Mouse (Mus musculus) retina, postnatal 1 day (tissue): ENCODE results near the gene Ihh.

Experiments
- DNase-seq: peaks from one replicate; pipeline ENCODE4 v3.0.0-alpha.2; 2012

The Ihh gene

DNA sequence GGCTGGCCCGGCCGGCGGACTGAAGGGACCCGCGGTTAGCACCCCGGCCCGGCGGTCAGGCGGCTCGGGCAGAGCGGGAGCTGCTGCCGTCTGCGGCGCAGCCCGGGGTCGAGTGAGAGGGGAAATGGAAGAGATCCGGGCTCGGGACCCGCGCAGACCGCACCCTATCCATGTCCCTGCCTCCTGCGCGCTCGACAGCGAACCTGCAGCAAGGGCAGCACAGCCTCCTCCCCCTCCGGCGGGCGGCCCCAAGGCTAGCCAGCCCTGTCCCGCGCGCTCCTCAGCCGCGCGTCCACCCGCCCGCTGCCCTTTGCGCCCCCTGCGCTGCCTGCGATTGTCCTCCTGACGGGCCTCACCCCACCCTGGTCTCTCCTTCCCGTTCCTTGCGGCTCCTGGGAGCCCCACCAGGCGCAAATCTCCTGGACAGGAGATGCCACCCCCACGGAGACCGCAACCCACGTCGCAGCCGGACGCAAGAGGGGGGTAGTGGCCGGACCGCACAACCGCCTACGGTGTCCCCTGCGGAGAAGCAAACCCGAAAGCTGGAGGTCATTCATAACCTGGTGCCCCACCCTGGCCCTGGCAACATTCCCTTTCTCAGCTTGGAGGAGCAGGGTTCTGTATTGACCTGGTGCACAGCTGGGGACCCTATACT lies at the start of gene Ihh:
TSS of gene Ihh (minus strand) at position 117 of the 655 bp plus-strand sequence.
- no peak for DNase-seq

DNA sequence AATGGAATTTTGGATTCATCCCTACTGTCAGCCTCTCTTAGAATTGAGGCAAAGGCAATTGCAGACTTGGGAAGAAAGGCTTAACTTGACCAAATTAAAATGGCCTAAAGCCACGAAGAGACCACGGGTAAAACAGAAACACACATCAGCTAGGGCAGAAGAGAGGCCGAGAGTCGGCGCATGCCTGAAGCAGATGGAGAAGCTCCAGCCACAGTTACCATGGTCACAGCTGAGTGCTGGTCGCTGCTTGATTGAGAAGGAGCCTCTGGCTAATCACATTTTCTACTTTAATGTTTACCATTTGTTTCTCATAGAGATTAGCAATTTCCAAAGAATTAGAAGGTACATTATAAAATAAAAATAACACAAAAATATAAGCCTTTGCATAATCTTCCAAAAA lies 49.7 kb upstream of the Ihh start:
- DNase-seq = no peak

DNA sequence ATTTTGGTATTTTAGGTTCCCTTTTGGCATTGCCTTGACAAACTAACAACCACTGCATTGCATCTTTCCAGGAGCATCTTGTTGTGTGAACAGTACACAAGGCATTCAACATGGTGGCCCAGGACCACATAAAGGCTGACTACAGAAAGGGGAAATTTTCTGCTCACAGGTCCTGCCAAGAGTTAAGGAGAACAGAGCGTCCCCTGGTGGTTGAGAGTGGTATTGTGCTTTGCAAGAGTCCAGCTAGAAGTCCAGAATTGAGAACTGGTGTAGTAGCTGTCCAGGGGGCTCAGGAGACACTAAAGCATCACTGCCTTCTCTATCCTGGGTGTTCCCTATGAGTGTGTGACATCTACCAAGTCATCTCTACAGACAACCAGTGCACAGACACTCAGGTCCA lies 49.0 kb upstream of the Ihh start:
- DNase-seq = peak; percentile 52

DNA sequence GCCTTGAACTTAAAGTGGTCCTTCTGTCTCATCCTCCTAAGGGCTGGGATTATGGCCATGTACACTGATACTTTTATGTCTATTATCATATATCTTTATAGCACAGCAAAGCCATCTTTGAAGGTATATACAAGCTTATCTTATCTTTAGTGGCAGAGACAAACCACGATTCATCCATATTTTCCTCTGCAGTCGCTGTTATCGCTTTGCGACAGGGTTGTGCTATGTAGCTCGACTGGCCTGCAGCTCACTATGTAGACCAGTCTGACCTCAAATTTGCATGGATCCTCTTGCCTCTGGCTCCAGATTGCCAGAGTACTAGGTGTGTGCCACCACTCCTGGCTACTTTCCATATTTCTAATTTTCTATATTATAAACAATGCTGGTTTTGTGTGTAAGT lies 47.7 kb upstream of the Ihh start:
- no peak for DNase-seq

DNA sequence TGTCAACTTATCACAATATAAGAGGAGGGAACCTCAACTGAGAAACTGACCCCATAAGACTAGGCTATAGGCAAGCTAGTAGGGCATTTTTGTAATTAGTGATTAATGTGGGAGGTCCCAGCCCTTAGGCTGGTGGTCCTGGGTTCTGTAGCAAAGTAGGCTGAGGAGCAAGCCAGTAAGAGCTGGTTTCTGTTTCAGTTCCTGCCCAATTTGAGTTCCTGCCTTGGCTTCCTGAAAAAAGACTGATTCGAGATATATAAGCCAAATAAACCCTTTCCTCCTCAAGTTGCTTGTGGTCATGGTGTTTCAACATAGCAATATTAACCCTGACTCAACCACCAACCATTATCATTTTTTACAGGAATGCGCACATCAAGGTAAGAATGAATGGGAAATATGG lies 45.8 kb upstream of the Ihh start:
- DNase-seq = no peak

DNA sequence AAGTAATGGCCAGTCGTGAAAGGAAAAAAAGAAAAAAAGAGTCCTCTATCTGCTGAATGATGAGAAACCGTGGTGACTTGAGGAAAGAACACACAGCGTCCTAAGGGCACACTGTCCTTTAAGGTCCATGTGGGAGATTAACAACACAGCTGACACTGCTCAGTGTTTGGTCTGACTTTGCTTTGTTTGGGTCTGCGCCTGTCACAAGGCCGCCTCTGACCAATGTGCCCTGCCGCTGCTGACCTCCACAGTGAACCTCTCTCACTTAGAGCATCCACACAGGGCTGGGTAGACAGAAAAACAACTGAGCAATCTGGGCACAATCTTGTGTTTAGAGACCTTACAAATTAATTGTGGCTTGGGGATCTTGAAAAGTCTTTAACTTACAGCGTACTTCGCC lies 25.5 kb upstream of the Ihh start:
- DNase-seq = no peak

DNA sequence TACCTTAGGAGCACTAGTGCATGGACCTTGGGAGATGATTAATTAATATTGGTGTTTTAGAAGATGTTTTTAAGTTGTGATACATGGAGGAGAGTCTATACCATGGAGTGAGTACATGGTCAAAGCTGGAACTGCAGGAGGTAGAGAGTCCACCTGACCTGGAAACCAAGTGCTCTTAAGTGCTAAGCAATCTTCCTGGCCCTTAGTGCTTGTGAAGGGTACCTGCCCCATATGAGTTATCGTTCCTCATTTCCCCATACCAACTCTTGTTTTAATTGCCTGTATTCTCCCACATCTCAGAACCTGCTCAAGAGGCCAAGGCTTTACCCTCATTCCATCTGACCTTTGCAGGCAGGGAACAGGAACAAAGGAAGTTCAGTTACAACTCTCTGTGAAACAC lies 24.5 kb upstream of the Ihh start:
- no peak for DNase-seq

DNA sequence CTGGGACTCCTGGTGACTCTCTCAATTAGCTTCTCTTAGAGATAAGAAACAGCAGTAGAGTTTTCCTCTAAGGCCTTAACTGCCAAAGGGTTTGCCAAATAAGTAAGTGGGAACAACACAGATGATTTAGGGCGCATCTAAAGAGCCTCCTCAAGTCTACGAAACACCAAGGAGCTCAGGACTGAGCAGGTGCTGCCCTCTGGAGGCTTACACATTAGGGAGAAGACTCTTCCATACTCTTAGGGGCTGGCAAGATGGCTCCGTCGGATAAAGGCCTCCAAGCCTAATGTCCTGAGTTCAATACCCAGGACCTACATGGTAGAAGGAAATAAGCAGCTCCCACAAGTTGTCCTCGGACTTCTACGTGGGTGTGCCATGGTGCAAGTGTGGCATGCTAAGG lies 22.1 kb upstream of the Ihh start:
- no peak for DNase-seq

DNA sequence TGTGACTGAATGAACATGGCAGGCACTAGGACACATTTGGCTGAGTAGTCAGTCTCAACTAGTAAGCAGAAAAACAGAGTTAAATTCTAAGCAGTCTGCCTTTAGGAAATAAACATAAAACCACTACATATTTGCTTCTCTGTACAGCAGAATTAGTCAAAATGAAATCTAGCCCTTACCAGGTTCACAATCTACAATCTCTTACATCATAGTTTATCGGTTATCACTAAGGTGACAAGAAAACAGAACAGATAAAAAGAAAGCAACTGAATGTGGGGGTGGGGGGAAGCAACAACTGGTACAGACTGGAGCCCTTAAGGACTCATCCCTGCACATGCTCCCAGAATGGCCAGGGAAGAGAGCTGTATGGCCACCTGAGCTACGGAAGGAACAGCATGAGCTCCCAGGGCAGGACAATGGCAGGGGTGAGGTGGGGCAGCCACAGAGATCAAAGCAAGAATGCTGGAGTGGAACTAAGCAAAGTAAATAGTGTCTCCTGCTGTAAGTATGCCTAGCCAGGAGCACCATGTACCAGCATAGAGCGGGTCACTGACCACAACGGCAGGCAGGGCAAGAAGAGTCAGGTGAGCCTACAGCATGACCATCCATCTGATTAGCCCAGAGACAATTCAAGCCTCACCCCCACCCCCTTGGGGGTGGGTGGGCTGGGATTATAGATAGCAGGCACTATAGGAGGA lies 20.0 kb upstream of the Ihh start:
- DNase-seq = no peak

DNA sequence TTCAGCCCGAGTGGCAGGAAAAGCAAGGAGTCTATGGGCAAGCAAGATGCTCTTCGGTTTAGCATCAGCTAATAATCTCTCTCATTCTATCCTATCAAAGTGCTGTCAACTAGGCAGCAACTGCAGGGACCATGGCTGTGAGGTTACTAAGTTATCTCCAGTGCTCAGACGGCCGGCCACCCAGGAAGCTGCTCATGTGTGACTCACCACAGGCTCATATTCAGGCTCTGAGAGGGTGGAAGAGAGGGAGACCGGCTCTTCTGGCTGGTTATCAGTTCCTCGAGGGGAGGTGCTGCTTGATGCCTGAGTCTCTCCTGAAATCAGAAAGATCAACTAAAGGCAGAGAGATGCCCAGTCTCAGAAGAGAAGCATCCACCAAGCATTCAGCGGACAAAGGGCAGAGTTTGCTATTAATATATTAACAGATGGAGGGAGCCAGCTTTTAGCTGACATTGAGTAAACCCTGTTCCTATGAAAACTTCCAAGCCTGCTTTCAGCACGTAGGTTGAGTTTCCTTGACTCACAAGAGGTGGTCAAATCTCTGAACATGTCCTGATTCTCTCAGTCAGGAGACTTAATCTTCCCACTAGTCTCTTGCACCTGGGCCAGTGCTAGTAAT lies 16.6 kb upstream of the Ihh start:
- no peak for DNase-seq

DNA sequence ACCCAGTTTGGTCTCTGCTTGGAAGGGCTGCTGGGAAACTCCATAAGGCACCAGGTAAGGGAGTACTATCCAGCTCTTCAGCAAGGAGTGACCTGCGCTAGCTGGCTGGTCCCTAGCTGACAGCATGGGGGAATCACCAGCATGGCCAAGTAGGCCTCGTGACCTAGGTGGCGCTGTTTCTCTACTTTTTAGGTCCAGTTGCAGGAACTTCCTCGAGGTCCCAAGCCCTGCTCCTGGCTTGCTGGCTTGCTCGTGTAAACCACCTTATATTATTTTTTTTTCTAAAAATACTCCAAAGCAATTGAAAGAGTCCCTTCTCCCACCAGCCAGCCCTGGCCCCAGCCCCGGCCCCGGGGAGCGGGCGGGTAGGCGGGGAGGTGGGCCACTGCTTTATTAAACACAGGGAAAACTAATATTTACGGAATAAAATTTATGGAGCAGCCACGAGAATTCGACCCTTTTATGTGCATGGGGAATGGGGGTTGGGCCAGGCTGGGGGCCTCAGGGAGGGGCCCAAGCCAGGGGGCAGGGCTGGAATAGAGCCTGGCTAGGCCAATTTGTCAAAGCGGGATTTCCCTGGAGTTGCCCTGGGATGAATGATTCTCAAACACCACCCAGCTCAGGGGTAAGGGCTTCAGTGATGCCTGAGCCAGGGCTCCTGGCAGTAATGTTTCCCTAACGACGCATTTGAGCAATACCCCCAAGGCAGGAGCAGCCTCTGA lies 13.2 kb upstream of the Ihh start:
- peak; percentile 88 for DNase-seq

DNA sequence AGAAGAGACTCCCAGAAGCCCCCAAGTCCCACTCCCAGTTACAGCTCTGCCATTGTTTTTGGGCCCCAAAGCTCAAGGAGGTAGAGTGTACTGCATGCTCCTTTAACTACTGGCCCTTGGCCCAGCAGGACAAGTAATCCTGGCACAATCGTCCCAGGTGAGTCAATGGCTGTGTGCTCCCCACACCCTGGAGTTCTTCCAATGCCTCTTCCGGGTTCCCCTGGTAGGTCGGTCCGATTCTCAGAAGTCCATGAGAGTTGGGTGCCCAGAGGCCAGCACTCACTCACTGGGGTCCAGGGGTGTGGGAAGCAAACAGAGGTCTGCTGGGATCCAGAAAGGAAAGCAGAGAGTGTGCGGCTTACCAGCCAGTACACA lies 11.4 kb upstream of the Ihh start:
- no peak for DNase-seq

DNA sequence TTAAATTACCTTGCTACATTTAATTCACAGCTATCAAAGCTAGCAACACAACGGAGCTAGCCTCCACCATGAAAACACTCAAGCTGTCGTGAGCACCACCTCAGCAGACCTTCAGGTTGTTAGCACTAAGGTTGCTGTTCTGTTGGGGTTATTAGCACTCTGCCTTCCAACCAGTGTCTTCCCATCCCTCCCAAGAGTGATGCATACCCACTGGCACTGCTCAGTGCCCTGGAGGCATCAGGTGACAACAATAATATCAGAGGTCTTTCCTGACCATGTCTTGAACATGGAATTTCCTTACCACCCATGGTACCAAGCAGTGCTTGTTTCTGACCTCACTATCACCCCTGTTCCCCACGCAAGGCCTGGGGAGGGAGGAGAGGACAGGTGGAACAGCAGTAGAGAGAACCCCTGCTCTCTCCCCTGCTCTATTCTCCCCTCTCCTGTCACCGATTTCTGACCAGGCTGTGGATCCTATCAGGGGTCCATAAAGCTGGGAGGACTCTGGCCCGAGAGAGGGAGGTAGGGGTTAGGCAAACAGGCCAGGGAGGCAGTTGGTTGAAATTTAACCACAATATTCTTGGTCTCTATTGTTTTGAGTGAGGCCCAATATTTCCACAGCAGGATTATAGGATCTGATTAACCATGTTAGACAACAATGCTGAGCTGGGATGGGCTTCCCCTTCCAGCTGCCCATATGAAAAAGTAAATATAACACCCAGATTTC lies 10.8 kb upstream of the Ihh start:
- DNase-seq = no peak

DNA sequence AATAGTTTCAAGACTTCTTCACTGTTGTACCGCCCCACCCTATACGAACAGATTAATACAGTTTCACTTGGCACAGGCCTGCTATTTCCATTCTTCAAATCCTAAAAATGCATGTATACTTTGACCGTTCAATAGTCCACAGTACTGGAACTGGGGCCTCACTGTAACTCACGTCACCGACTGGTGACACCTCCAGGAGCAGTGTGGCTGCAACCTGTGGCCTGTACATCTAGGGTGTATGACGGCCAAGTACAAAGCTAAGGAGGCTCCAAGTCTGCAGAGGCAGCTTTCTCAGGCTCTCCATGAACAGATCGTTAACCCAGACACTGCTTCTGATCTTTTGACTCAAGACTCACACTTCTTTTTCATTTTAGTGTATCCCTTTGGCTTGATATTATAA lies 10.2 kb upstream of the Ihh start:
- DNase-seq = no peak

DNA sequence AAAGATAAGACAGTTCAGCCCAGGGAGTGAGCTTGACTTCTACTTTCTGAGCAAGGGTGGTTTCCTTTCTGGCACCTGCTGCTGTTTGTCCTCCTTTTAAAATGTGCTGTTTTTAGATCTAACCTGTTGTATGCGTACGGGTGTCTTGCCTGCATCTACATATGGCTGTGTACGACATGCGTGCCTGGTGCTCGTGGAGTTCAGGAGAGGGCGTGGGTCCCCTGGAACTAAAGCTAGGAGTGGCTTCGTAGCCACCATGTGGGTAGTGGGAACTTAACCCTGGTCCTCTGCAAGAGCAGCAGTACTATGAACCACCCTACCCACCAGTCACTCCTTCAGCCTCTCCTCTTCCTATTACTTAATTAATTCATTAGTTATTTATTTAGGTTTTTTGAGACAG lies 8.6 kb upstream of the Ihh start:
- DNase-seq = no peak

DNA sequence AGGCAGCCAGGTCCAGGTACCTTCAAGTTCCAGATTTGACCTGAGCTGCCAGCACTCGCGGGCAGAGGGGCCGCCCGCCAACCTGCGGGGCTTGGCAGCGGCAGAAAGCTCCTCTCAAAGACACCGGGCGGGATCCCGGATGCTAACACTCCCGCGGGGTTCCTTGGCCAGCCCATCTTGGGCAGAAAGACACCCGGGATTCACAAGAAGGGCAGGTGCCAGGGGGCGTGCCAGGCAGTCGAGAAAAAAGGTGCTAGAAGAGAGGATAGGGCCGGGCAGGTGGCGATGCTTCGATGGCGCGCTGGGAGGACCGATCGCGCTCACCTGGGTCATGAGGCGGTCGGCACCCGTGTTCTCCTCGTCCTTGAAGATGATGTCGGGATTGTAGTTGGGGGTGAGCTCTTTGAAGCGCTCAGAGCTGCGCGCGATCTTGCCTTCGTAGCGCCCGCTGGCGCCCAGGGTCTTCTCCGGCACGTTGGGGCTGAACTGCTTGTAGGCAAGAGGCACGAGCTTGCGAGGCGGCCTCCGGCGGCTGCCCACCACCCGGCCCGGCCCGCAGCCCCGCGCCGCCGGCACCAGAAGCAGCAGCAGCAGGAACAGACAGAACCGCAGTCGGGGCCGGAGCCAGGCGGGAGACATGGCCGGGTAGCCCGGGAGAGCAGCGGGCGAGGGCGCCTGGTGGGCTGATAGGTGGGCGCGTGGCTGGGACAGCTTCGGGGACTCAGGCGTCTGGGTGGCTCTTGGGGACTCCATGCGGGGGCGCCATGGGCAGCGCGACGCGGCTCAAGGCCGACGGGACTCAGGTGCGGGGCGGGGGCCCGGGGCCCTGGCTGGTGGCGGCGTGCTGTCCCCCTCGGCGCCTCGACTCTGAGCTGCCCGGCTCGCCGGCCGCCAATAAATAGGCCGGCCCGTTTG lies 639 bp downstream of the Ihh start:
- peak; percentile 30 for DNase-seq

DNA sequence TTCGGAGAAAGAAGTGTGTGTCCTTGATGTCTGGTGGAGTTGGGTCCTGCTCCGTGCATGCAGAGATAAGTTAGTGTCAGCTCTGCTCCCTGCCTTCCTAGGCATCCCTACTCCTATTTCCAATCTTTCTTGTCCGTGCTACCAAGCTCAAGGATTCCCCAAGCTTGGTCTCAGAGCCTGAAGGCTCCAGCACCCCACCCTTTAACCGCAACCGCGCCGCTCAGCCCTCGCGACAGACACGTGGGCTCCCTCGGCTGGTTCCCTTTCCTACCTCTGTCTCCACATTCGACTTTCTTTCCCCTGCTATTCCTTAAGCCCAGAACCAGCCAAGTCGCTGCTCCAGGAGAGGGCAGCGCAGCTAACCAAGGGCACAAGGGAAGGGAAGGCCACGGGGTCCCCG lies 1.4 kb downstream of the Ihh start:
- DNase-seq = no peak

DNA sequence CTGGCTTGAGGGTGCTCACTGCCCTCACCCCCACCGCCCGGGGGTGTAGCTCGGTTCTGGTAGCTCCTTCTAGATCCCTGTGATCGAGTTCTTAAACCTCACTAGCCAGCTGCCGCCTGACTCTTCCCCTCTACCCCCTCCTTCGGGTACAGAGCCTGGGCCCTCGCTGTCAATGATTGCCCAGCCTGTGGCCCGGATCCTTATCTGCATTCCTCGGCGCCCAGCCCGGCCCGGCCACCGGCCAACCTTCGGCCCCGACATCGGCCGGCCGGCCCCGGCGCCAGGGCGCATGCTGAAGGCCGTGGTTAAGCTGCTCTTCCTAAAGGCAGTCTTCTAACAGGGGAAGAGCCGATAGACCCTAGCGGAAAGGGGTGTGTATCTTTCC lies 1.8 kb downstream of the Ihh start:
- DNase-seq = no peak

DNA sequence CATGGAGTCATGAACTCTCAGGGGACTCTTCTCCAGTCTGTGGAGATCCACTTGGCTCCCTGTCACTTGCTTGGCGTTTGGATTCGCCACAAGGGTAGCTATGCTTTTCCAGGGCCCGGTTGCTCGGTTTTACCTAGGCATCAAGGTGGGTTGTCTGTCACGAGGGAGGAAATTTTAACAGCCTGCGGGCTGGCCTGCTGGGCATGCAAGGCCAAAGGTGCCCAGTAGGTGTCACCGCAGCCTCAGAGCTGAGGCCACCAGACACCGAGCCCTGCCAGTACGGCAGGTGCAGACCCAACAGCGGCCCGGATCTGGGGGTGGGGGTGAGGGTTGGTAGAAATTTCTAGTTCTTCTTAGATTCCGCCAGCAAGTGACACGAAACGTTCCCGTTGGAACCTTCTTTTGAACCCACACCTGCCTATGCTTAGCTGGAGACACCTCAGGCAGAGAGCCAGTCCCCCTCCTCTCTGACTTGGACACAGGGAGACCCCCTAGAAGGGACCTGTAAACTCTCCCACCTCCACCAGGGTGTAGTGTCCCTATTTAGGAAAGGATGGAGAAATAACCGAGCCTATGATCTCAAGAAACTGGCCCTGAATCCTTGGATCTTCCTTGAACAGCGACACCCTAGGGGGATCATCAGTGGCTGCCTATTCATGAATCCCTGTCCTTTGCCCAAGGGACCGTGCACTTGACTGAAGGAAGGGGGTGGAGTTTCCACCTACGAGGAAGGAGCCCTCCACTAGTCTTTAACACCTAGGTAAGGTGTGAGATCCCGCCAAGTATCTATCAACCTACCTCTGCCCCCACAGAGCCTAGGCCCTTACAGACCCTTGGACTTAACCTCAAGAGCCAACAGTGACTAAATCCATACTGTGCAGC lies 2.4 kb downstream of the Ihh start:
- DNase-seq = peak; percentile 67

DNA sequence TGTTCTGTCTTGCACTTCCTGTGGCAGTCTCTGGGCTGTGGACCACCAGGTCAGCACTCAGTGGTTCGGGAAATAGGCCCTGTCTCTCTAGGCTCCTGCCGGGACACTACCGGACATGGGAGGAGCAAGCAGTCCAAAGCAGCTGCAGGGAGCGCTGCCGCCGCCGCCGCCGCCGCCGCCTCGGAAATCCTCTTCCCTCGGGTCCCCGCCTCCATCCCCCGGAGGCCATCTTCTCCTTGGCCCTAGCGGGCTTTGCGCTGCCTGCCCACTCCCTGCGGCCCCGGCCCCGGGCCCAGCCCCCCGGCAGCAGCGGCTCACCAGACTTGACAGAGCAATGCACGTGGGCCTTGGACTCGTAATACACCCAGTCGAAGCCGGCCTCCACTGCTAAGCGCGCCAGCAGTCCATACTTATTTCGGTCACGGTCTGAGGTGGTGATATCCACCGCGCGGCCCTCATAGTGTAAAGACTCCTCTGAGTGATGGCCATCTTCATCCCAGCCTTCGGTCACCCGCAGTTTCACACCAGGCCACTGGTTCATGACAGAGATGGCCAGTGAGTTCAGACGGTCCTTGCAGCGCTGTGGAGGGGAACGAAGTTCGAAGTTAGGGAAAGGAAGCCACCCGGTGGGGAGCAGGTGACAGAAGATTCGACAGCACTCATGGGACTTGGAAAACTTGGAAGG lies 3.3 kb downstream of the Ihh start:
- peak; percentile 71 for DNase-seq
